Mouse (Mus musculus): Measurements from ENCODE around the gene Dppa4. TPM values are rescaled to one million over a fixed set of nuclear protein-coding genes. Genes with fewer than 3 reads are reported as not detected.

Gene Dppa4
- total RNA-seq, 1 experiment from 2014 or later: not detected

DNA sequence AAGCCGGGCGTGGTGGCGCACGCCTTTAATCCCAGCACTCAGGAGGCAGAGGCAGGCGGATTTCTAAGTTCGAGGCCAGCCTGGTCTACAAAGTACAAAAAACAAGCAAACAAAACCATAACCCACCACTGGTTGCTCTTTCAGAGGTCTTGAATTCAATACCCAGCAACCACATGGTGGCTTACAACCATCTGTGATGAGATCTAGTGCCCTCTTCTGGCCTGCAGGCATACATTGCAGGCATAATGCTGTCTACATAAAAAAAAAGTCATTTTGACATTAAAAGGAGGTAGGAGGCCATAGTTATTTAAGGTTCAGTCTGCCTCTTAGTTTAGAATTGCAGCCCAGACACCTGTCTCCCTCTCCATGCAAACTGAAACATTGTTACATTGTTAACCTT is 37.2 kb downstream of the Dppa4 start:
- ATAC-seq (replicated peaks; ENCODE audit: insufficient number of reproducible peaks, low FRiP score, low TSS enrichment, poor library complexity, severe bottlenecking): no peak

DNA sequence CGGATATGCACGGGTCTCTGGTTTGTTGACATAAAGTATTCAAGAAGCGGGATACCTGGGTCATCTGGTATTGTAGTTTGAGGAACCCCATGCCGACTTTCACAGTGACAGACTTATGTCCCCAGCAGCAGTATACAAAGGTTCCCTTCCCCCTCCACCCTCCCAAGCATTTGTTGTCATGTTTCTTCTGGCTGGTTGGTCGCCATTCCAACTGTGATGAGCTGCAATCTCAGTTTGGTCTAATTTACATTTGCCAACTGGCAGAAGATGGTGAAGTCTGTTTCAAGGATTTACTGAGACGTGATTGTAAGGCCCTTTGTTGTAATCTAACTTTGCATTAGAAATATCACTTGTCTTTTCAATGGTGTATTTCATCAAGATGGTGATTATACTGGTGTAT is 39.6 kb downstream of the Dppa4 start:
- ATAC-seq (replicated peaks; ENCODE audit: insufficient number of reproducible peaks, low FRiP score, low TSS enrichment, poor library complexity, severe bottlenecking): no peak

DNA sequence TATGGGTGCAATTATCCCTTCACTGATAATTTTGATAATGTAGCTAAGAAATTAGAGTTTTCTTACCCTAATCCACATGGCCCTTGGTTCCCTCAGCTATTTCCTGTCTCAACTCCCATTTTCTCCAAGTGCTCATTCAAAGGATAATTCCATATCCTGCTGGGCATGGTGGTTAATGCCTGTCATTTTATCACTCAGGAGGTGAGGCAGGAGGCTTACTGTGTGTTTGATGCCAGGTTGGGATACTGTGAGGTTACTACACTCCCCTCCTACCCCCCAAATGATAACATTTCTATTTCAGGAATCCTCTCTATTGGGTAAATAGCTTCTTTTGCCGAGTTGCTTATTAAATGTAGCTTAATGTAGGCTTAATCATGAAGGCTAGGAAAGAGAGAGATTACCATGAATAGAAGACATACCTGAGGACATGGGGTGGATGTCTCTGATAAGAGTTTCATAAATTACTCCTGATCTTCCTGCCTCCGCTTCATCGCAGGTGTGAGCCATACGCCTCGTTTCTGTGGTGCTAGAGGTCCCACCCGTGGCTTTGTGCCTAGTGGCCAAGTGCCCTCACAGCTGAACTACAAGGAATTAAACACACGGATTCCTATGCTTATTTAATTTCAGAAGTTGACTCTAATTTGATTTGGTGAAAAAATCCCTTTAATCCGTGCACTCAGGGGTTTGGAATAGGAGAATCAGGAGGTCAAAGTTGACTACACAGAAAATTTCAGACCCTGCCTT is 40.2 kb downstream of the Dppa4 start:
- ATAC-seq (replicated peaks; ENCODE audit: insufficient number of reproducible peaks, low FRiP score, low TSS enrichment, poor library complexity, severe bottlenecking): no peak

DNA sequence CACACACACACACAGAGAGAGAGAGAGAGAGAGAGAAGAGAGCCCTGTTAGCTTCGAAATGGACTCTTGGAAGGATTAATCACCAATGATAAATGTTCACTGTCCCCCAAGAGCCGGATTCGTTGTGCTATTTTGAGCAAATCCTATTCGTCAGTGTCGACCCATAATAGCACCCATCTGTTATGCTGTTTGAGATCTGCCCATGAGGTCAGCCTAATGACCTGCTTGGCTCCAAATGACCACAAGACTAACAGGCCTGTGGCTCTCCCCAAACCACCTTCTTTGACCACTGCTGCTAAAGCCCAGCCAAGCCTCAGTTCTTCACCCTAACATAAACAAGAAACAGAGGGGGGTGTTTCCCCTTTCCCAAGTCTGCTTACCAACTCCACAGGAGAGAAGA is 43.4 kb downstream of the Dppa4 start:
- ATAC-seq (replicated peaks; ENCODE audit: insufficient number of reproducible peaks, low FRiP score, low TSS enrichment, poor library complexity, severe bottlenecking): no peak

DNA sequence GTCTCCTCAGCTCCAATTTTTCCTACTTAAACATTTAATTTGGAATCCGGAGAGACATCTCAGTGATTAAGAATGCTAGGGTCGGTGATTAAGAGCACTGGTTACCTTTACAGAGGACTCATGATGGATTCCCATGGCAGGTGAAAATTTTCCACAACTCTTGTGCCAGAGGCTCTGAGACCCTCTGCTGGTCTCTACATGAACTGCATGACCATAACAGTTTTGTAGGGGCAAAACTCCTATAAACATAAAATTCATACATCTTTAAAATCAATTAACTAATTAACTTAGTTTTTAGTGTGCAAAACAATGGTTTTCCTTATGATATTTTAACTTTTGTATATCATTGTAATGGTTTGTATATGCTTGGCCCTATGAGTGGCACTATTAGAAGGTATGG is 44.9 kb downstream of the Dppa4 start:
- no peak for ATAC-seq (replicated peaks; ENCODE audit: insufficient number of reproducible peaks, low FRiP score, low TSS enrichment, poor library complexity, severe bottlenecking)

DNA sequence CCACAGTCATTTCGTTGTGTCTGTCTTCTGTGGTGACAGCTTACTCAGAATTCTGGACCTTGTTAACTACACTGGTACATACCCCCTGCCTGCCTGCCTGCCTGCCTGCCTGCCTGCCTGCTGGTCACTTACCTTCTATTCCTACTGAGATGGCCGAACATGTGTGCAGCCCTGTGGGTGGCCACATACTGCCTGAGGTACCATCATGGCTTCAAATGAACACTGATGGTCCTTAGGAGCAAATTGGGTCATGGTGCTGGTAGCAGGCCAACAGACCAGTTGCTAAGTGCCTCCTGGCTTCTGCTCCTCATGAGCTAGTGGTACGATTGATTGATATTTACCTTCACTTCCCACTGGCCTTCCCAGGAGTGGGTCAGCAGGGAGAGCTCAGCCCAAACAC is 48.3 kb downstream of the Dppa4 start:
- no peak for ATAC-seq (replicated peaks; ENCODE audit: insufficient number of reproducible peaks, low FRiP score, low TSS enrichment, poor library complexity, severe bottlenecking)

DNA sequence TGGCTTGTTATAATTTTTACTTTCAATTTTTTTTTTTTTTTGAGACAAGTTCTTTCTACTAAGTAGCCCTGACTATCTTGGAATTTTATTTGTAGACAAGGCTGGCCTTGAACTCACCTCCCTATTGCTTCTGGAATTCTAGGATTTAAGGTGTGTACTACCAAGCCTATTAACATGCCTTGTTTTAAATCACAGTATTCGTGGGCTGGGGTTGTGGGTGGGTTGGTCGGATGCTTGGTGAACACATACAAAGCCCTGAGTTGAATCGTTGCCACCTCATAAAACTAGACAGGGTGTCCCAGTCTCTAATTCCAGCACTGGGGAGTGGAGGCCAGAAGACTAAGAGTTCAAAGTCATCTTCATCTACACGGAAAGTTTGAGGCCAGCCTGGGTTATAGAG is 51.8 kb downstream of the Dppa4 start:
- ATAC-seq (replicated peaks; ENCODE audit: insufficient number of reproducible peaks, low FRiP score, low TSS enrichment, poor library complexity, severe bottlenecking): no peak

Other genes with a start within 250 kb of the Dppa4 start
- gene Dppa2, start 20.2 kb downstream of the Dppa4 start, total RNA-seq (2017): not detected in 3 replicates
- gene Gm5485, start 128.7 kb downstream of the Dppa4 start, total RNA-seq (2017): not detected in 3 replicates
- not detected in 3 replicates for gene Morc1, start 147.5 kb downstream of the Dppa4 start, total RNA-seq (2017)

All from monocyte, adult 5-6 weeks (primary cell).